Mouse (Mus musculus) lung, postnatal 0 days (tissue): ENCODE data around the gene Tbc1d5.

Experiments used
- CTCF ChIP-seq: IDR thresholded peaks from 2 replicates; pipeline ENCODE4 v1.5.1; 2016; ENCODE audit warnings: antibody characterized with exemption, mild to moderate bottlenecking
- EP300 ChIP-seq: IDR thresholded peaks from 2 replicates; pipeline ENCODE4 v1.6.1; 2016; ENCODE audit warnings: antibody characterized with exemption, mild to moderate bottlenecking, control low read depth

DNA sequence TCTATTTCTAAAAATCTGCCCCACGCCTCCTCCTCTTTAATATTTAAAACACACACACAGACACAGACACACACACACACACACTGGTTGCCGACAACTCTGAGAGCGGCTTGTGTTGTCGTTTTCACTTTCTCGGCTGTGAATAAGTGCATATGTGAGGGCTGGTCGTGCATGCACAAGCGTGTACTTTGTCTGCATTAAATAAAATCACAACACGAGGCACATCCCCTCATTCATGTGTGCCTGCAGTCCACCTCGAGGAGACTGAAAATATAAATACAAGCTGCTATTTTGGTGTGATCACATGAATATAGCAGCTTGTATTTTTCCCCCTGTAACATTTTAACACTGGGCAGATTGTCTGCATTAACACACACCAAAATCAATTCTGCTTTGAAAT lies 224.8 kb downstream of the Tbc1d5 start:
- TF ChIP-seq CTCF (no peak), EP300 (no peak)
